Comparison of ENCODE assay signal across 22 mouse cellular contexts in the genomic region with DNA sequence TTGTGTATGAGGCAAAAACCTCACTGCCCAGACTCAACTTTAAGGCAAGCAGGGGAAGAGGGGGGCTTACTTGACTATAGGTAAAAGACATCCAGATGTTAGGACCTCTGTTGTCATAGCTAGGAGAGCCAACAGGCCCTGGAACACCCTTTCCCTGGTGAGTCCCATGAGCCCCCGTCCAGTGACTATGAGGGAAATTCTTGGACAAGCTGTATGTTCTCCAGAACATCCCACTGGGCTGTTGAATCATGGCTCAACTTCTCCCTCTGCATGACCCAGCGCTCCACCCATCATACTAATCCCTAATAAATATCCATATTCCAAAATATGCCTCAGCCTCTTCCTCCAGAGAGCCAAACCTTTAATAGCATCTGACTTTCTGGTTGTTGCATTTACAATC.
"Had no signal": no experiment of that assay in that cellular context is flagged by ENCODE, and none has a peak within 500 bp of the region (broad histone marks: within the 10 kb centered on the region; RNA-seq: fewer than 3 reads in every experiment).

No protein-coding gene starts in this region.

- H3K27ac ChIP-seq: kidney, embryonic 15.5 days; left cerebral cortex, adult 2 months; limb, embryonic 10.5 days; limb, embryonic 13.5 days; liver, embryonic 12.5 days; liver, embryonic 15.5 days; lung, embryonic 15.5 days; midbrain, embryonic 10.5 days; midbrain, embryonic 13.5 days; neural tube, embryonic 13.5 days had no signal

- H3K36me3 ChIP-seq: midbrain, embryonic 10.5 days had no signal

- H3K27me3 ChIP-seq: kidney, embryonic 15.5 days; limb, embryonic 13.5 days; liver, embryonic 12.5 days; liver, embryonic 15.5 days; lung, embryonic 15.5 days; megakaryocyte, embryonic 14.5 days; midbrain, embryonic 13.5 days; neural tube, embryonic 13.5 days had no signal

- H3K4me3 ChIP-seq: kidney, embryonic 15.5 days; left cerebral cortex, adult 2 months; limb, embryonic 10.5 days; limb, embryonic 13.5 days; liver, embryonic 12.5 days; liver, embryonic 15.5 days; lung, embryonic 15.5 days; megakaryocyte, embryonic 14.5 days; midbrain, embryonic 10.5 days; midbrain, embryonic 13.5 days; myocyte; neural tube, embryonic 13.5 days had no signal

- H3K4me1 ChIP-seq: kidney, embryonic 15.5 days; limb, embryonic 10.5 days; limb, embryonic 13.5 days; liver, embryonic 12.5 days; lung, embryonic 15.5 days; midbrain, embryonic 10.5 days; midbrain, embryonic 13.5 days; neural tube, embryonic 13.5 days had no signal

- DNase-seq: kidney, postnatal 10 days; layer of hippocampus, postnatal 36 days; liver; lung, adult 18-20 months; lung, postnatal 10 days; lung, postnatal 36 days; retina, postnatal 1 day; right cerebral cortex, postnatal 25 days; thymus, adult 18-20 months; thymus, postnatal 36 days had no signal

- H3K9me3 ChIP-seq: kidney, embryonic 15.5 days; limb, embryonic 10.5 days; limb, embryonic 13.5 days; liver, embryonic 12.5 days; liver, embryonic 15.5 days; lung, embryonic 15.5 days; midbrain, embryonic 10.5 days; midbrain, embryonic 13.5 days; neural tube, embryonic 13.5 days had no signal
